Mouse (Mus musculus): ENCODE measurements around the gene Nynrin. TPM values are rescaled to one million over a fixed set of nuclear protein-coding genes. Genes with fewer than 3 reads are reported as not detected.

The Nynrin gene
- total RNA-seq, 1 experiment from 2014 or later: 0.23 TPM

- no peak for ATAC-seq (ENCODE audit: extremely low read depth, insufficient number of reproducible peaks, low FRiP score, poor library complexity, severe bottlenecking)
Observed at GRCm38 (mm10) chr14:55872551-55872950, 18.7 kb downstream of the Nynrin start.

DNA sequence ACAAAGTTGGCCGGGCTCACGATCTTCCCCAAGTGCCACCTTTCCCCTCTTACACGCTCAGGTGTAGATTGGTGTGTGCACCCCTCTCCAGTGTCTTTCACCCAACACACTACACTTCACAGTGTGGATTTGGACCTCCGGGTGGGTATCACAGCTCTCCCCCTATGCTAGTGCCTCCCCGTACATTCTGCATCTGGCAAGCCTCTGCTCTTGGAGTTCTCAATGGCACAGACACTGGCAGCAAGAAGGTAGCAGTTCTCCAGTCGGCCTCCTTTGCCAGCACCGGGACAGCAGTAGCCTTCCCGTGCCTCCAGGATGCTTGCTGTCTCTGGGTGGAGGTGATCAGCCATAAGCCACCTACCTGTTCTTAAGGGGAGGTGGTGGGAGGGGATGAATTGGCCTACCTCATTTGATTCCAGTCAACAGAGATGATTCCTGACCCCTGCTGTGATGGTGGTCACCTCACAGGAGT is 19.5 kb downstream of the Nynrin start:
- ATAC-seq (ENCODE audit: extremely low read depth, insufficient number of reproducible peaks, low FRiP score, poor library complexity, severe bottlenecking): no peak

GRCm38 (mm10) chr14:55873714-55874683 is 20.2 kb downstream of the Nynrin start:
- peak; percentile 87 for ATAC-seq (ENCODE audit: extremely low read depth, insufficient number of reproducible peaks, low FRiP score, poor library complexity, severe bottlenecking)

GRCm38 (mm10) chr14:55877469-55878315 is 23.9 kb downstream of the Nynrin start:
- no peak for ATAC-seq (ENCODE audit: extremely low read depth, insufficient number of reproducible peaks, low FRiP score, poor library complexity, severe bottlenecking)

GRCm38 (mm10) chr14:55878316-55878940 is 24.6 kb downstream of the Nynrin start:
- ATAC-seq (ENCODE audit: extremely low read depth, insufficient number of reproducible peaks, low FRiP score, poor library complexity, severe bottlenecking): no peak

DNA sequence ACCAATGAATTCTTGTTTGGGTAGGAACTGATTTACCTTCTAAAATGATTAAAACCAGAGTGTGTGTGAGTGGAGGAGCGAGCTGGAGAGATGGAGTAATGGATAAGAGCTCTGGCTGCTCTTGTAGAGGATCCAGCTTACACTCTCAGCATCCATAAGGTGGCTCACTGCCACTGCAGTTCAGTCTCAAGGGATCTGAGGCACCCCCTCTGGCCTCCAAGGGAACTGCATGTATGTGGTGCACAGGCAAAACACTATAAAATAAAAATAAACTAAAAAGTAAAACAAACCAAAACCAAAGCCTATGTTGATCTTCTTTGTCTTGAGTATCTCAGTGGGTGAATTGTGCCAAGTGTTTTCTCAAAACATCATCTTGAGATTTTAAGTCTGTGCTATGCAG is 25.8 kb downstream of the Nynrin start:
- peak; percentile 88 for ATAC-seq (ENCODE audit: extremely low read depth, insufficient number of reproducible peaks, low FRiP score, poor library complexity, severe bottlenecking)

- ATAC-seq (ENCODE audit: extremely low read depth, insufficient number of reproducible peaks, low FRiP score, poor library complexity, severe bottlenecking): no peak
Observed at GRCm38 (mm10) chr14:55880982-55881381, 27.2 kb downstream of the Nynrin start.

DNA sequence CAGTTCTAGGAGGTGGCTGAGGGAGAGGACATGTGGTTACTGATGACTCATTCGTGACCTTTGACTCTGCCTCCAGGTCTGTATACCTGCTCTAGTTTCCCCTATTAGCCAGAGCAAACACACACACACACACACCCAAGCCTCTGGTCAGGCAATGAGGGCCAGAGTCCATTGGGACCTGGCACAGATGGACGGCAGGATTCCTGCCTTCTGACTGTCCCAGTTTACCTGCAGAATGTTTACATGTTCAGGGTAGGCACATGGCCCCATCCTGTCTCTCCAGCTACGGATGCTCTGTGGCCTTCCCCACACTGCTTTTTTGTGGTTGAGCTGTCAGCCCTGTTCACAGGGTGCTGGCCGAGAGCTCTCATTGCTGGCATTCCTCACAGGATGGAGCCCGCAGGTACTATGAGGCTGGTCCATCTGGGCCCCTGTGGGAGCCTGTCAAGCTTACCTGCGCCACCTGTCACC is 28.4 kb downstream of the Nynrin start:
- ATAC-seq (ENCODE audit: extremely low read depth, insufficient number of reproducible peaks, low FRiP score, poor library complexity, severe bottlenecking): no peak

DNA sequence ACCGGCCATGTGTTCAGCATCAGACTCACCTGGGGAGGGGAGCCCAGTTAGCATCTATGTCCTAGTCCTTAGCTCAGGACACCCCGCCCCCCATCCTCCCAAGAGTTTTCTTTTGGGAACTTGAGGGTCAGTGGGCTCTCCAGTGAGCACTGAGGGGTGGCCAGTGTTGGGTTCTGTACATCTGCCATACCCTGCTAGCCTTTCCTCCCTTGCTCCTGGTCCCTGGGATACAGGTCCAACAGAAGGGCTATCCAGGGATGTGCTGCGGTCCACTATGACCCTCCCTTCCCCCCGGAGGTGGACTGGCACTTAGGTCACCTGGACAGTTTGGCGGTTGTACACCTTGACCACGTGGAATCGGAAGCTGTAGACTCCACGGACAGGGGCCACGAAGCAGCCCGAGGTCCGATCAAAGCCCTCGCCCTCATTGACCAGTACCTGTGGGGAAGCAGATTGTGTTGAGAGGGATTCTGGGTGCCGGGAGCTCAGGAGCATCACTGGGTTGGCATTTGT is 29.4 kb downstream of the Nynrin start:
- ATAC-seq (ENCODE audit: extremely low read depth, insufficient number of reproducible peaks, low FRiP score, poor library complexity, severe bottlenecking): no peak

GRCm38 (mm10) chr14:55883663-55884062 is 29.9 kb downstream of the Nynrin start:
- no peak for ATAC-seq (ENCODE audit: extremely low read depth, insufficient number of reproducible peaks, low FRiP score, poor library complexity, severe bottlenecking)

GRCm38 (mm10) chr14:55884166-55884565 is 30.4 kb downstream of the Nynrin start, which contains the start of gene Cbln3:
Gene Cbln3, minus strand, starts transcription at chr14:55884392.
- no peak for ATAC-seq (ENCODE audit: extremely low read depth, insufficient number of reproducible peaks, low FRiP score, poor library complexity, severe bottlenecking)

GRCm38 (mm10) chr14:55884713-55885113 is 30.9 kb downstream of the Nynrin start, which contains the start of gene Khnyn:
Gene Khnyn, plus strand, starts transcription at chr14:55884947.
- peak; percentile 82 for ATAC-seq (ENCODE audit: extremely low read depth, insufficient number of reproducible peaks, low FRiP score, poor library complexity, severe bottlenecking)

DNA sequence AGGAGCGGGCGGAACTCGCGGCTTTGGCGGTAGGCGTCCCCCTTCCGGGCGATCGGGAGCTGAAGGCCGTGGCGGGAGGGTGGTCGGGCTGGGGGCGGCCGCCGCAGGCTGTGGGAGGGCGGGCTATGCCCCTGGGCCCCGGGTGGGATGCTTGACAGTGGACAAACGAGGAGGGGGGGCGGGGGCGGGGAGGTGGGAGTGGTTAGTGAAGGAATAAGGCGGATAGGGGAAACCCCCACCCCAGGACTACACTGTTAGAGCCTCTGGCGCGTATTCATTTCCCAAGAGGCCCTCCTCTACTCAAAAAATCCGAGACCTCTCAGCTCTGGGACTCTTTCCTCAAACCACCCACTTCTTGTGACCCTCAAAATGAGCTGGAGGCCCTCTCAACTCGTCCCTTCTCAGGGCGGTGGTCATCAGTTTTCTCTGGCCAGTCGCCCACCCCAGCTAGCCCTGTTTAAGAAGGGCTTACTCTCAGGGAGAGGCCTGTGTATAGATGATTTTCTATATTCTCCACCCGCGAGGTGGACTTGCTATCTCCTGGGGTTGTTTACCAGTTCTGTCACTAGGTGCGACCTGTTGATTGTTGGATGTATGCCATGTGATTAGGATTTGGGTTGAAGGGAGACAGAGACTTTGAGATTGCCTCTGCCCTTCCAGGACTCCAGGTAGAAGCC is 31.4 kb downstream of the Nynrin start:
- ATAC-seq (ENCODE audit: extremely low read depth, insufficient number of reproducible peaks, low FRiP score, poor library complexity, severe bottlenecking): no peak

DNA sequence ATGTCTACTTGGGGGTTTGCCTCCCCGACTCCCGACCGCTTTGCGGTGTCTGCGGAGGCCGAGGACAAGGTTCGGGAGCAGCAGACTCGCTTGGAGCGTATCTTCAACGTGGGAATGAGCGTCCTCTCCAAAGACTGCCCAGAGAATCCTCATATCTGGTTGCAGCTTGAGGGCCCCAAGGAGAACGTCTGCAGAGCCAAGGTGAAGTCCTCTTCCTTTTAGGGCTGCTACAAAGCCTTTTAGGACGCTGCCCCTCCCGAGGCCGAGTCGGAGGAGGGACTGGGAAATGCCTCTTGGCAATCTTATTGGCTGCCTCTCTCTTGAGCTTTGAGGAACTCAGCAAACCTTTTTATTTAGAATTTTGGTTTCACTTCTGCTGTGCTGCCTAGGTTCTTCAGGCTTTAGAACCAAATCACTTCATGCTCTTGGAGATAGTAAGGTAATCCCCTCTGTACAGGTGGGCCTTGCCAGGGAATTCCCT is 32.0 kb downstream of the Nynrin start:
- ATAC-seq (ENCODE audit: extremely low read depth, insufficient number of reproducible peaks, low FRiP score, poor library complexity, severe bottlenecking): peak; percentile 70

GRCm38 (mm10) chr14:55886571-55887382 is 33.0 kb downstream of the Nynrin start:
- ATAC-seq (ENCODE audit: extremely low read depth, insufficient number of reproducible peaks, low FRiP score, poor library complexity, severe bottlenecking): no peak

DNA sequence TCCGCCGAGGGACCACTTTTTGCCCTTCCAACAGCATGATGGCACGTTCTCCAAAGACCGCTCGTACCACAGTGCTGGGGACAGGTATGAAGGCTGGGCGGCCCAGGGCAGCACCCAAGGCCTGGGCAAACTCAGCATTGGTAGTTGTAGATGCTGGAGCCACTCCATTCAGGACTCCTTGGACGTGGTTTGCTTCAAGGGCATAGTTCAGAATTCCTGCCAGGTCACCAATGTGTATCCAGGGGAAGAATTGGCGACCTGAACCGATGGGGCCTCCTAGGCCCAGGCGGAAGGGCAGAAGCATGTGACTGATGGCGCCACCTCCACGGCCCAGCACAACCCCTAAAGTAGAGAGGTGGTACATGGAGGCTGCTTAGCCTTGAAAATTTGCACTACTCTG is 43.9 kb downstream of the Nynrin start:
- no peak for ATAC-seq (ENCODE audit: extremely low read depth, insufficient number of reproducible peaks, low FRiP score, poor library complexity, severe bottlenecking)

DNA sequence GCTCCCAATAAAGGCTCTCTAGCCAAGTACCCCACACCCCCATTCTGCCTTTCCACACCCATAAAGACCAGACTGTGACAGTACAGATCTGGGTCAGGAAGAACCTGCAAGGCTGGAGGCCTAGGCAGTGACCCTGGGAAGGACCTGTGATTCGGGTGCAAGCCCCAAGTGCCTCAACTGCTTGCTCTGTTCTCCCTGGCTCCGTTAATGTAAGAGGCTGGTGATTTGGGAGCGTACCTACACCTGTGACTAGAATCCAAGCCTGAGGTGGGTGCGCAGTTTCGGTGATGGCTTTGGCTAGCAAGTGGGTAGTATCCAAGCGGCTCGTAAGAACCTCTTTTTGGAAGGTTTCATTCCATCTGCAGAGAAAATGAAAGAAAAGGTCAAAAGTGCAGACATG is 45.1 kb downstream of the Nynrin start:
- ATAC-seq (ENCODE audit: extremely low read depth, insufficient number of reproducible peaks, low FRiP score, poor library complexity, severe bottlenecking): no peak

Data from neutrophil, adult 5-6 weeks (primary cell).